Mouse (Mus musculus) heart, postnatal 0 days (tissue): ENCODE measurements around the gene Wwox.

ENCODE experiments used
- CTCF ChIP-seq: IDR thresholded peaks from 2 replicates; pipeline ENCODE4 v1.5.1; 2016; ENCODE audit warnings: antibody characterized with exemption, control low read depth, low read depth
- EP300 ChIP-seq: IDR thresholded peaks from 2 replicates; pipeline ENCODE4 v1.6.1; 2016; ENCODE audit warnings: antibody characterized with exemption, low read depth

DNA sequence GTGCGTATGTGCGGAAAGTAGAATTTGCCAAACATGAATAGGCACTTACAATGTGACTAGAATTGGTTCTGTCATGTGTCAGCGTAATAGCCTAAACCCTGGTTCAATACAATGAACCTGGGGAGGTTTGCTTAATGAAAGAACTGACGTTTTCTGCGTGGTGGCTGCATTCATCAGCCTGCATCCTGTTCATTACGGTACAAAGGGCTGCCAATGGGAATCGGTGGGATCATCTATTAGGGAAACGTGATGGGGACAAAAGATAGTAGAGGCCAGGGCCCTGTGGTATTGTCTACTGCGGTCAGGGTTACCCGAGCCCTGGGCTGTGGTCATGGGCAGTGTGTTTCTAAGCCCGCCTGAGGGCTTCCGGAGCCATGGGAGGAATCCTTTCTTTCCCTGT is 459.7 kb downstream of the Wwox start:
- no peak for TF ChIP-seq CTCF
- TF ChIP-seq EP300: no peak
